Mouse (Mus musculus): ENCODE data around the gene Glyatl3. TPM values are rescaled to one million over a fixed set of nuclear protein-coding genes. Genes with fewer than 3 reads are reported as not detected.

Gene Glyatl3
- 0.09 TPM in 1 of 2 replicates, not detected in the other for polyA plus RNA-seq (2012; rRNA removed)

- WGBS = 94% methylated on average over 2 of the region's 2 CpGs
- TF ChIP-seq CTCF (IDR thresholded peaks at IDR 0.05; ENCODE audit: extremely low read depth, insufficient read depth, insufficient read length, insufficient replicate concordance) = no peak
- no peak for TF ChIP-seq POLR2A (IDR thresholded peaks at IDR 0.05; ENCODE audit: low read depth, low read length)
- DNase-seq (ENCODE audit: low read depth in 1 of 2, low spot score in 2 of 2) = no peak
Observed at GRCm38 (mm10) chr17:40914250-40914649, at the start of gene Glyatl3. Glyatl3 (minus strand) TSS chr17:40914350.

GRCm38 (mm10) chr17:40948518-40948917 is 34.4 kb upstream of the Glyatl3 start:
- no peaks in the 10 kb centered on the region for H3K4me1 ChIP-seq (ENCODE audit: control insufficient read depth, insufficient read depth, insufficient read length)
- DNase-seq (ENCODE audit: low read depth in 1 of 2, low spot score in 2 of 2) = no peak
- H3K4me3 ChIP-seq (ENCODE audit: extremely low read depth, insufficient read depth, insufficient read length) = no peak overlapping the region
- H3K27ac ChIP-seq (ENCODE audit: insufficient read depth, low read length) = no peak overlapping the region
- peaks cover 17% of the 10 kb centered on the region for H3K36me3 ChIP-seq (ENCODE audit: control insufficient read depth, insufficient read depth, low read length)
- WGBS = 89% methylated on average over 3 of the region's 3 CpGs
- H3K27me3 ChIP-seq (ENCODE audit: control insufficient read depth, insufficient read depth, low read length) = no peaks in the 10 kb centered on the region
- TF ChIP-seq CTCF (IDR thresholded peaks at IDR 0.05; ENCODE audit: extremely low read depth, insufficient read depth, insufficient read length, insufficient replicate concordance) = no peak
- TF ChIP-seq POLR2A (IDR thresholded peaks at IDR 0.05; ENCODE audit: low read depth, low read length) = no peak

More at GRCm38 (mm10) chr17:40914250-40914649, at the start of gene Glyatl3:
- Histone ChIP-seq H3K27me3 (ENCODE audit: control insufficient read depth, insufficient read depth, low read length) (no peaks in the 10 kb centered on the region), H3K4me1 (ENCODE audit: control insufficient read depth, insufficient read depth, insufficient read length) (no peaks in the 10 kb centered on the region), H3K36me3 (ENCODE audit: control insufficient read depth, insufficient read depth, low read length) (no peaks in the 10 kb centered on the region), H3K27ac (ENCODE audit: insufficient read depth, low read length) (no peak within 1 kb of the TSS), H3K4me3 (ENCODE audit: extremely low read depth, insufficient read depth, insufficient read length) (no peak within 1 kb of the TSS; the same call in 1 of the 2 replicates)

- DNase-seq (ENCODE audit: low read depth in 1 of 2, low spot score in 2 of 2) = peak; percentile 89 to 91
- under 1% methylated on average over 50 of the region's 50 CpGs for WGBS
- H3K27me3 ChIP-seq (ENCODE audit: control insufficient read depth, insufficient read depth, low read length) = no peaks in the 10 kb centered on the region
- TF ChIP-seq CTCF (IDR thresholded peaks at IDR 0.05; ENCODE audit: extremely low read depth, insufficient read depth, insufficient read length, insufficient replicate concordance) (no peak), POLR2A (IDR thresholded peaks at IDR 0.05; ENCODE audit: low read depth, low read length) (no peak; the same call in 1 of the 2 replicates)
- peak within 1 kb of the TSS; percentile 76 for H3K27ac ChIP-seq (ENCODE audit: insufficient read depth, low read length)
- H3K4me1 ChIP-seq (ENCODE audit: control insufficient read depth, insufficient read depth, insufficient read length) = no peaks in the 10 kb centered on the region
- H3K36me3 ChIP-seq (ENCODE audit: control insufficient read depth, insufficient read depth, low read length) = peaks cover 3% of the 10 kb centered on the region; the same call in 1 of the 2 replicates
- peak within 1 kb of the TSS; percentile 86 for H3K4me3 ChIP-seq (ENCODE audit: extremely low read depth, insufficient read depth, insufficient read length)
Observed at GRCm38 (mm10) chr17:40934420-40935231, 20.5 kb upstream of the Glyatl3 start, which contains the start of the genes Mut and Cenpq. Mut (plus strand) TSS chr17:40934685. Cenpq (minus strand) TSS chr17:40935047.

- no peak overlapping the region for H3K27ac ChIP-seq (ENCODE audit: insufficient read depth, low read length)
- no peaks in the 10 kb centered on the region for H3K4me1 ChIP-seq (ENCODE audit: control insufficient read depth, insufficient read depth, insufficient read length)
- peaks cover 5% of the 10 kb centered on the region; the same call in 1 of the 2 replicates for H3K36me3 ChIP-seq (ENCODE audit: control insufficient read depth, insufficient read depth, low read length)
- peak overlapping the region; percentile 86 for H3K4me3 ChIP-seq (ENCODE audit: extremely low read depth, insufficient read depth, insufficient read length)
- DNase-seq (ENCODE audit: low read depth in 1 of 2, low spot score in 2 of 2) = peak in 1 of 2 experiments; percentile 1
- no peaks in the 10 kb centered on the region for H3K27me3 ChIP-seq (ENCODE audit: control insufficient read depth, insufficient read depth, low read length)
- under 1% methylated on average over 14 of the region's 14 CpGs for WGBS
- TF ChIP-seq POLR2A (IDR thresholded peaks at IDR 0.05; ENCODE audit: low read depth, low read length) = no peak
- no peak for TF ChIP-seq CTCF (IDR thresholded peaks at IDR 0.05; ENCODE audit: extremely low read depth, insufficient read depth, insufficient read length, insufficient replicate concordance)
Observed at GRCm38 (mm10) chr17:40933985-40934384, 19.8 kb upstream of the Glyatl3 start.

GRCm38 (mm10) chr17:40915499-40915898 is 1.3 kb upstream of the Glyatl3 start:
- Histone ChIP-seq H3K36me3 (ENCODE audit: control insufficient read depth, insufficient read depth, low read length) (no peaks in the 10 kb centered on the region), H3K4me3 (ENCODE audit: extremely low read depth, insufficient read depth, insufficient read length) (no peak overlapping the region), H3K27me3 (ENCODE audit: control insufficient read depth, insufficient read depth, low read length) (no peaks in the 10 kb centered on the region), H3K4me1 (ENCODE audit: control insufficient read depth, insufficient read depth, insufficient read length) (no peaks in the 10 kb centered on the region), H3K27ac (ENCODE audit: insufficient read depth, low read length) (no peak overlapping the region)
- no peak for TF ChIP-seq CTCF (IDR thresholded peaks at IDR 0.05; ENCODE audit: extremely low read depth, insufficient read depth, insufficient read length, insufficient replicate concordance)
- TF ChIP-seq POLR2A (IDR thresholded peaks at IDR 0.05; ENCODE audit: low read depth, low read length) = no peak
- no peak for DNase-seq (ENCODE audit: low read depth in 1 of 2, low spot score in 2 of 2)
- WGBS = 84% methylated on average over 1 of the region's 2 CpGs

- WGBS = 13% methylated on average over 14 of the region's 14 CpGs
- TF ChIP-seq POLR2A (IDR thresholded peaks at IDR 0.05; ENCODE audit: low read depth, low read length) = no peak
- no peak for TF ChIP-seq CTCF (IDR thresholded peaks at IDR 0.05; ENCODE audit: extremely low read depth, insufficient read depth, insufficient read length, insufficient replicate concordance)
- DNase-seq (ENCODE audit: low read depth in 1 of 2, low spot score in 2 of 2) = no peak
- H3K4me3 ChIP-seq (ENCODE audit: extremely low read depth, insufficient read depth, insufficient read length) = no peak overlapping the region
- no peak overlapping the region for H3K27ac ChIP-seq (ENCODE audit: insufficient read depth, low read length)
- no peaks in the 10 kb centered on the region for H3K27me3 ChIP-seq (ENCODE audit: control insufficient read depth, insufficient read depth, low read length)
- H3K4me1 ChIP-seq (ENCODE audit: control insufficient read depth, insufficient read depth, insufficient read length) = no peaks in the 10 kb centered on the region
- no peaks in the 10 kb centered on the region for H3K36me3 ChIP-seq (ENCODE audit: control insufficient read depth, insufficient read depth, low read length)
Observed at GRCm38 (mm10) chr17:40904721-40905154, 9.4 kb downstream of the Glyatl3 start.
